Mouse (Mus musculus) liver, embryonic 14.5 days (tissue): ENCODE measurements around the gene N4bp1.

Source experiments
- CTCF ChIP-seq: IDR thresholded peaks from 2 replicates; pipeline ENCODE4 v1.5.1; 2016; ENCODE audit warnings: antibody characterized with exemption, low read depth, control low read depth
- EP300 ChIP-seq: IDR thresholded peaks from 2 replicates; pipeline ENCODE4 v1.6.1; 2016; ENCODE audit warnings: antibody characterized with exemption, low read depth

DNA sequence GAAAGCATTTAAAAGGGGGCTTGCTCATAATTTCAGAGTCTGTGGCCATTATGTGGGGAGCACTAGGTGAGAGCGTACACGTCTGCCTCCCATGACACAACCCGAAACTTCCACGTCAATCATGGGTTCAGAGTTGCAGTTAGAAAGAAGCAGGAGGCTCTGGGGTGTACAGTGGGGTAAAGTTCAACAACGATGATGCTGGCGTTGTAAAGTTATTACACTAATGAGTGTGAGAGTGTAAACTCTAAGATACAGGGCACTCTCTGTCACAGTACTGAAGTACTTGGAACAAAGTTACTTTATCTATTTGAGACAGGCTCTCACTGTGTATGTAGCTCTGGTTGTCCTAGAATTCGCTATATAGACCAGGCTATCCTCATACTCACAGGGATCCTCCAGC is 35.0 kb upstream of the N4bp1 start:
- TF ChIP-seq EP300, result no peak
- no peak for TF ChIP-seq CTCF
